Mouse (Mus musculus) CH12.LX (cell line): ENCODE measurements around the gene Rbbp6.

Source experiments
- CHD1 ChIP-seq: IDR thresholded peaks from 2 replicates; pipeline ENCODE4 v1.6.1; 2012; ENCODE audit warnings: low read depth, low read length, improper control_type of control experiment, inconsistent platforms
- CTCF ChIP-seq, 2 experiments: IDR thresholded peaks in 1 of 2; conservative IDR thresholded peaks in 1 of 2; 2 replicates each; pipeline ENCODE4 v1.5.1; 2011 to 2012; ENCODE audit warnings: low read depth in 2 of 2, low read length in 2 of 2, improper control_type of control experiment in 1 of 2, inconsistent platforms in 1 of 2, mild to moderate bottlenecking in 1 of 2, moderate library complexity in 1 of 2
- EP300 ChIP-seq: IDR thresholded peaks from 2 replicates; pipeline ENCODE4 v1.6.1; 2011; ENCODE audit warnings: low read length, improper control_type of control experiment
- IRF4 ChIP-seq: IDR thresholded peaks from 2 replicates; pipeline ENCODE4 v1.6.1; 2014; ENCODE audit warnings: low read depth, mild to moderate bottlenecking, inconsistent platforms, low read length, improper control_type of control experiment
- MAFK ChIP-seq: IDR thresholded peaks from 2 replicates; pipeline ENCODE4 v1.6.1; 2011; ENCODE audit warnings: low read length, improper control_type of control experiment; ENCODE audit not compliant: insufficient replicate concordance
- MAX ChIP-seq: IDR thresholded peaks from 2 replicates; pipeline ENCODE4 v1.6.1; 2011; ENCODE audit warnings: low read length, improper control_type of control experiment
- MYC ChIP-seq: IDR thresholded peaks from 2 replicates; pipeline ENCODE4 v1.6.1; 2011; ENCODE audit warnings: low read depth, mild to moderate bottlenecking, improper control_type of control experiment, low read length
- NRF1 ChIP-seq: IDR thresholded peaks from 2 replicates; pipeline ENCODE4 v1.6.1; 2014; ENCODE audit warnings: low read depth, mild to moderate bottlenecking, inconsistent platforms, low read length, improper control_type of control experiment, moderate library complexity
- POLR2A ChIP-seq: IDR thresholded peaks from 2 replicates; pipeline ENCODE4 v1.6.1; 2011; ENCODE audit warnings: low read depth, mild to moderate bottlenecking, improper control_type of control experiment, low read length
- TBP ChIP-seq: conservative IDR thresholded peaks from 2 replicates; pipeline ENCODE4 v1.6.1; 2011; ENCODE audit warnings: low read depth, low read length, improper control_type of control experiment
- USF1 ChIP-seq: IDR thresholded peaks from 2 replicates; pipeline ENCODE4 v1.6.1; 2014; ENCODE audit warnings: low read depth, mild to moderate bottlenecking, inconsistent platforms, low read length, improper control_type of control experiment
- USF2 ChIP-seq: conservative IDR thresholded peaks from 2 replicates; pipeline ENCODE4 v1.6.1; 2011; ENCODE audit warnings: low read depth, low read length, improper control_type of control experiment
- ZC3H11A ChIP-seq: IDR thresholded peaks from 2 replicates; pipeline ENCODE4 v1.6.1; 2012; ENCODE audit warnings: low read depth, mild to moderate bottlenecking, inconsistent platforms, low read length, improper control_type of control experiment
- ZNF384 ChIP-seq: IDR thresholded peaks from 2 replicates; pipeline ENCODE4 v1.6.1; 2012; ENCODE audit warnings: low read depth, low read length, improper control_type of control experiment, inconsistent platforms

DNA sequence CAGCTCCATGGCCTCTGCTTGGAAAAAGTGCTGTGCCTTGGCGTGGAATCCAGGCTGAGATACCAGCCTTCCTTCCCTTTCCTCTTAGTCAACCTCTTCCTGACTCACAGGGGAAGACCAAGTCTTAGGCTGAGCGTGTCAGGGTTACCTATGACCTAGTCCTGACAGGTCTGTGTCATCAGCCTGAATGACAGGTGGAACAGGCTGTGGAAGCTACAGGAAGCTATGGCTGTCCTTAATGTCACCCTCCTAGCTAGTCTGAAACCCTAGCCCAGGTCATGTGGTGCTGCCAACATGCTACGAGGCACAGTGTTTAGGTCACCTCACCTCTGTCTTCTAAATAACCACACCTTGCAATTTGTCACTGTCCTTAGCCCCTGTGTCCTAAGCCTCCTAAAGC lies 16.2 kb upstream of the Rbbp6 start:
- no peak for TF ChIP-seq CTCF (conservative IDR thresholded peaks at IDR 0.05 in 1 of 2, IDR thresholded peaks at IDR 0.05 in 1 of 2; ENCODE audit: low read depth in 2 of 2, low read length in 2 of 2)
- no peak for TF ChIP-seq EP300
- no peak for TF ChIP-seq MAFK
- no peak for TF ChIP-seq CHD1
- no peak for TF ChIP-seq MAX
- TF ChIP-seq USF2: no peak
- TF ChIP-seq POLR2A: no peak
- no peak for TF ChIP-seq MYC
- no peak for TF ChIP-seq TBP
- TF ChIP-seq USF1: no peak
- TF ChIP-seq NRF1: no peak
- TF ChIP-seq ZC3H11A: no peak
- no peak for TF ChIP-seq IRF4
- no peak for TF ChIP-seq ZNF384
